Mouse (Mus musculus): Measurements from ENCODE around the gene Mrpl58.

- TF ChIP-seq CTCF (conservative IDR thresholded peaks at IDR 0.05; ENCODE audit: low read length) = peak; percentile 85
- TF ChIP-seq NANOG (IDR thresholded peaks at IDR 0.05; ENCODE audit: borderline replicate concordance, low read length) = no peak
These were observed 36.5 kb downstream of the Mrpl58 start, which contains the start of gene Trim80 for GRCm38 (mm10) chr11:115439906-115440595.

Measured in E14TG2a.4 (cell line).